Mouse (Mus musculus) B cell, adult 67 days (primary cell): ENCODE data around the gene Kif1b. TPM values are rescaled to one million over a fixed set of nuclear protein-coding genes. Genes with fewer than 3 reads are reported as not detected.

Source experiments
- total RNA-seq, 2 experiments: library from RNA; stranded (reverse); gene quantifications; 4 replicates each; pipeline ENCODE4 v1.2.4; 2023

Gene Kif1b
- 10 to 100 TPM; 14.4 to 16.4 TPM for total RNA-seq

GRCm38 (mm10) chr4:149307596-149308490, at the start of gene Kif1b:
Gene Kif1b (minus strand): TSS chr4:149307693.

GRCm38 (mm10) chr4:149166215-149166946, 141.1 kb downstream of the Kif1b start, which contains the start of gene Pgd:
Gene Pgd (minus strand): TSS chr4:149166771.

GRCm38 (mm10) chr4:149136982-149137770, 170.3 kb downstream of the Kif1b start, which contains the start of gene Cenps:
Gene Cenps (minus strand): TSS chr4:149137629.

DNA sequence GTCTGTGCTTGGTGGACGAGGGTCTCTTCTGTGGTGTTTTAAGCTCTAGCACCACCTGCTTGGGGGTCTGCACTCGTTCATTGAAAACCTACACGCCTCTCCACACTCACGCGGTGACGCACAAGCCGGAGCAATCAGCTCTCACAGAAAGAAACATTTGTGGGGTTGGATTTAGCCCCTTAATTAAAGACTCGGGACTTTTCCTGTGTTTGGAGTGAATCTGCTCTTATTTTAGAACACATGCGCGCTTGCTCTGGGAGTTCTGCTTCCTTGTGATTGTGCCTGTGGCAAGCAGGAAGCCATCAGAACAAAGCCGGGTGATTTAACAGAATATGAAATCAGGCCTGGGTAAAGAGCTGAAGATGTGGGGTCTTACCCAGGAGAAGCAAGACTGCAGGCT, 180.8 kb downstream of the Kif1b start, which contains the start of gene Cort:
Gene Cort (minus strand): TSS at position 101 of the 400 bp plus-strand sequence.

Other genes with a start within 250 kb of the Kif1b start
- 10 to 100 TPM; 30.2 to 32.8 TPM for gene Pex14, start 207.8 kb downstream of the Kif1b start, total RNA-seq
- gene Dffa, start 203.5 kb downstream of the Kif1b start, total RNA-seq = 10 to 100 TPM; 40.0 to 44.5 TPM
- gene Cort, start 180.9 kb downstream of the Kif1b start, total RNA-seq = 1 to 10 TPM; 5.1 to 7.6 TPM
- 10 to 100 TPM; 33.8 to 37.9 TPM for gene Cenps, start 170.1 kb downstream of the Kif1b start, total RNA-seq
- gene Pgd, start 140.9 kb downstream of the Kif1b start, total RNA-seq = 10 to 100 TPM; 64.2 to 65.6 TPM
- 10 to 100 TPM; 62.0 to 85.0 TPM for gene Ube4b, start 119.1 kb upstream of the Kif1b start, total RNA-seq
- gene Rbp7, start 147.3 kb upstream of the Kif1b start, total RNA-seq = not detected
- gene Tmem274, start 169.7 kb upstream of the Kif1b start, total RNA-seq = not detected
- gene Nmnat1, start 177.5 kb upstream of the Kif1b start, total RNA-seq = 1 to 10 TPM; 8.0 to 8.6 TPM
- 10 to 100 TPM; 27.4 to 28.8 TPM for gene Lzic, start 177.5 kb upstream of the Kif1b start, total RNA-seq
- gene Ctnnbip1, start 210.5 kb upstream of the Kif1b start, total RNA-seq = 1 to 10 TPM; 1.4 to 4.2 TPM